Mouse (Mus musculus) E14TG2a.4 (cell line): Measurements from ENCODE around the gene C77080.

Source experiments
- CTCF ChIP-seq: conservative IDR thresholded peaks from 2 replicates; pipeline ENCODE4 v1.5.1; 2014; ENCODE audit warnings: low read length
- POU5F1 ChIP-seq: IDR thresholded peaks from 2 replicates; pipeline ENCODE4 v1.6.1; 2014; ENCODE audit warnings: low read length, borderline replicate concordance

GRCm38 (mm10) chr4:129234488-129234887, 26.7 kb downstream of the C77080 start:
- TF ChIP-seq CTCF (no peak), POU5F1 (no peak)
